Mouse (Mus musculus) bone marrow macrophage, adult 2 months (primary cell): ENCODE results near the gene Laptm4a. TPM values are rescaled to one million over a fixed set of nuclear protein-coding genes. Genes with fewer than 3 reads are reported as not detected.
A peak's percentile ranks its signal among the peaks of the same experiment; 100 is the strongest.

Experiments used
- H3K27ac ChIP-seq: 2 replicates; pipeline ENCODE4 v1.5.1; 2012; ENCODE audit warnings: low read depth, low read length; ENCODE audit not compliant: insufficient read depth
- H3K4me1 ChIP-seq: 2 replicates; pipeline ENCODE4 v1.6.1; 2012; ENCODE audit warnings: low read length; ENCODE audit not compliant: control insufficient read depth, insufficient read depth
- H3K4me3 ChIP-seq: 2 replicates; pipeline ENCODE4 v1.5.1; 2012; ENCODE audit warnings: mild to moderate bottlenecking, low read length, moderate library complexity; ENCODE audit not compliant: insufficient read depth
- CTCF ChIP-seq: IDR thresholded peaks from 2 replicates; pipeline ENCODE4 v1.5.1; 2012; ENCODE audit warnings: low read depth, mild to moderate bottlenecking, low read length, moderate library complexity
- POLR2A ChIP-seq: IDR thresholded peaks from 2 replicates; pipeline ENCODE4 v1.6.1; 2012; ENCODE audit warnings: mild to moderate bottlenecking, low read depth, low read length, borderline replicate concordance
- polyA plus RNA-seq: library from polyadenylated mRNA; stranded (reverse); fragments of >200 nt; gene quantifications from 2 replicates; pipeline ENCODE4 v1.2.4, GENCODE M21; 2012; ENCODE audit not compliant: missing spikeins, insufficient read depth, insufficient read length

Laptm4a gene
- polyA plus RNA-seq, result 394 and 417 TPM in 2 replicates

- peaks cover 24% of the 10 kb centered on the region for H3K4me1 ChIP-seq
- H3K27ac ChIP-seq, result peak within 1 kb of the TSS; percentile 98
- no peak for TF ChIP-seq POLR2A
- TF ChIP-seq CTCF, result no peak
- peak within 1 kb of the TSS; percentile 97 for H3K4me3 ChIP-seq
Observed at GRCm38 (mm10) chr12:8921394-8922368, at the start of gene Laptm4a. Laptm4a (plus strand) TSS chr12:8921664.

- no peak for TF ChIP-seq CTCF
- no peak for TF ChIP-seq POLR2A
- H3K4me1 ChIP-seq, result no peaks in the 10 kb centered on the region
- no peak overlapping the region for H3K4me3 ChIP-seq
- H3K27ac ChIP-seq, result no peak overlapping the region
Observed at GRCm38 (mm10) chr12:8875583-8875982, 45.9 kb upstream of the Laptm4a start.

- TF ChIP-seq POLR2A (no peak), CTCF (no peak)
- H3K27ac ChIP-seq, result no peak overlapping the region
Observed at GRCm38 (mm10) chr12:8876865-8877264, 44.6 kb upstream of the Laptm4a start.

GRCm38 (mm10) chr12:8877413-8877812, 44.1 kb upstream of the Laptm4a start:
- Histone ChIP-seq H3K4me3 (no peak overlapping the region), H3K27ac (no peak overlapping the region), H3K4me1 (no peaks in the 10 kb centered on the region)
- TF ChIP-seq POLR2A, result no peak
- TF ChIP-seq CTCF, result no peak

More at GRCm38 (mm10) chr12:8876865-8877264, 44.6 kb upstream of the Laptm4a start:
- no peak overlapping the region for H3K4me3 ChIP-seq
- H3K4me1 ChIP-seq, result no peaks in the 10 kb centered on the region

- H3K4me3 ChIP-seq, result no peak overlapping the region
- H3K4me1 ChIP-seq, result no peaks in the 10 kb centered on the region
- TF ChIP-seq CTCF, result no peak
- no peak for TF ChIP-seq POLR2A
- no peak overlapping the region for H3K27ac ChIP-seq
Observed at GRCm38 (mm10) chr12:8878752-8879151, 42.7 kb upstream of the Laptm4a start.

- no peak for TF ChIP-seq CTCF
- TF ChIP-seq POLR2A, result no peak
- Histone ChIP-seq H3K4me3 (no peak overlapping the region), H3K4me1 (no peaks in the 10 kb centered on the region), H3K27ac (no peak overlapping the region)
Observed at GRCm38 (mm10) chr12:8879389-8879788, 42.1 kb upstream of the Laptm4a start.

- Histone ChIP-seq H3K27ac (no peak overlapping the region), H3K4me3 (no peak overlapping the region), H3K4me1 (no peaks in the 10 kb centered on the region)
- peak; percentile 54 for TF ChIP-seq CTCF
- TF ChIP-seq POLR2A, result no peak
Observed at GRCm38 (mm10) chr12:8881736-8882135, 39.7 kb upstream of the Laptm4a start.

GRCm38 (mm10) chr12:8882376-8882775, 39.1 kb upstream of the Laptm4a start:
- TF ChIP-seq CTCF (no peak), POLR2A (no peak)
- H3K4me1 ChIP-seq, result no peaks in the 10 kb centered on the region
- no peak overlapping the region for H3K27ac ChIP-seq
- H3K4me3 ChIP-seq, result no peak overlapping the region

GRCm38 (mm10) chr12:8884426-8885145, 36.9 kb upstream of the Laptm4a start:
- Histone ChIP-seq H3K27ac (no peak overlapping the region), H3K4me1 (no peaks in the 10 kb centered on the region), H3K4me3 (no peak overlapping the region)
- no peak for TF ChIP-seq POLR2A

- Histone ChIP-seq H3K4me1 (no peaks in the 10 kb centered on the region), H3K27ac (no peak overlapping the region), H3K4me3 (no peak overlapping the region)
- TF ChIP-seq CTCF (no peak), POLR2A (no peak)
Observed at GRCm38 (mm10) chr12:8885146-8885543, 36.3 kb upstream of the Laptm4a start.
